Comparison of ENCODE assay signal across 25 mouse cellular contexts in genomic region chr9:66440007-66440406, GRCm38 (mm10).
A peak's percentile ranks its signal among the peaks of the same experiment; 100 is the strongest.
DNase-seq lines count a peak whose midpoint lies in the region; ATAC-seq and TF ChIP-seq lines count a peak whose summit lies in the region.
"Had no signal": no experiment of that assay in that cellular context is flagged by ENCODE, and none has a peak within 500 bp of the region (broad histone marks: within the 10 kb centered on the region; RNA-seq: fewer than 3 reads in every experiment).

No protein-coding gene starts in this region.

- peak; percentile 31; the same call in 1 of the 2 replicates for ATAC-seq in intestine, postnatal 0 days
- ATAC-seq in intestine, embryonic 16.5 days: no peak
- ATAC-seq: forebrain, embryonic 13.5 days; forebrain, embryonic 16.5 days; Patski had no signal

- H3K4me3 ChIP-seq in intestine, postnatal 0 days (ENCODE audit: low read depth, low read length): no peak overlapping the region
- no peak overlapping the region for H3K4me3 ChIP-seq in intestine, embryonic 16.5 days (ENCODE audit: low read length)
- no peak overlapping the region for H3K4me3 ChIP-seq in kidney, adult 2 months (ENCODE audit: insufficient read depth, low read depth, low read length)
- H3K4me3 ChIP-seq: forebrain, embryonic 10.5 days; forebrain, embryonic 13.5 days; hindbrain, embryonic 10.5 days; hindbrain, embryonic 13.5 days had no signal

- peak; percentile 69 for DNase-seq in kidney, adult 2 months
- DNase-seq in kidney, postnatal 10 days: no peak
- peak; percentile 20 to 42 for DNase-seq in kidney, postnatal 25 days
- no peak for DNase-seq in kidney, postnatal 4 days
- peak; percentile 25 for DNase-seq in yolk sac, embryonic 10.5 days (ENCODE audit: low spot score)
- DNase-seq: adrenal gland, postnatal 10 days; adrenal gland, postnatal 36 days; B cell, adult 2 months; cerebellum, adult 18-20 months; cerebellum, adult 9-10 months; cerebellum, postnatal 14 days; gastrocnemius, postnatal 10 days; gastrocnemius, postnatal 36 days; heart, postnatal 36 days had no signal

- H3K4me2 ChIP-seq in intestine, postnatal 0 days (replicated peaks; ENCODE audit: low read depth): no peak overlapping the region
- H3K4me2 ChIP-seq in intestine, embryonic 16.5 days (ENCODE audit: low read depth, low read length): no peak overlapping the region
- H3K4me2 ChIP-seq: forebrain, embryonic 13.5 days; heart, embryonic 11.5 days; hindbrain, embryonic 13.5 days had no signal

- no peak overlapping the region for H3K27ac ChIP-seq in intestine, postnatal 0 days (ENCODE audit: low read depth, low read length)
- no peak overlapping the region for H3K27ac ChIP-seq in intestine, embryonic 16.5 days (ENCODE audit: low read length)
- H3K27ac ChIP-seq in kidney, adult 2 months (ENCODE audit: insufficient read depth, low read depth, low read length): no peak overlapping the region
- H3K27ac ChIP-seq: forebrain, embryonic 10.5 days; forebrain, embryonic 13.5 days; hindbrain, embryonic 10.5 days; hindbrain, embryonic 13.5 days had no signal

- 82% methylated on average over 8 of the region's 8 CpGs for WGBS in intestine, postnatal 0 days
- WGBS in intestine, embryonic 16.5 days: 90% methylated on average over 8 of the region's 8 CpGs
- 79% methylated on average over 8 of the region's 8 CpGs for WGBS in kidney, adult 2 months

- TF ChIP-seq CTCF in intestine, postnatal 0 days (IDR thresholded peaks at IDR 0.05; ENCODE audit: low read depth): no peak
- TF ChIP-seq CTCF in kidney, adult 2 months (conservative IDR thresholded peaks at IDR 0.05; ENCODE audit: insufficient read depth, insufficient read length, low read depth, low read length): no peak

- H3K9me3 ChIP-seq in intestine, postnatal 0 days (ENCODE audit: control insufficient read depth): no peaks in the 10 kb centered on the region
- H3K9me3 ChIP-seq in intestine, embryonic 16.5 days (ENCODE audit: control insufficient read depth, low read length): no peaks in the 10 kb centered on the region
- H3K9me3 ChIP-seq: forebrain, embryonic 10.5 days; forebrain, embryonic 13.5 days; G1E; hindbrain, embryonic 10.5 days; hindbrain, embryonic 13.5 days had no signal

- no peaks in the 10 kb centered on the region for H3K4me1 ChIP-seq in intestine, postnatal 0 days (replicated peaks; ENCODE audit: control insufficient read depth, insufficient read depth, low read length)
- no peaks in the 10 kb centered on the region for H3K4me1 ChIP-seq in intestine, embryonic 16.5 days (ENCODE audit: control insufficient read depth, insufficient read depth, low read length)
- no peaks in the 10 kb centered on the region for H3K4me1 ChIP-seq in kidney, adult 2 months (ENCODE audit: control insufficient read depth, insufficient read depth, low read length)
- H3K4me1 ChIP-seq: forebrain, embryonic 10.5 days; forebrain, embryonic 13.5 days; hindbrain, embryonic 10.5 days; hindbrain, embryonic 13.5 days had no signal

- no peak for TF ChIP-seq POLR2A in kidney, adult 2 months (IDR thresholded peaks at IDR 0.05; ENCODE audit: low read depth, low read length)

- H3K36me3 ChIP-seq in intestine, postnatal 0 days (ENCODE audit: control insufficient read depth, insufficient read depth): peaks cover 33% of the 10 kb centered on the region; the same call in 1 of the 2 replicates
- H3K36me3 ChIP-seq in intestine, embryonic 16.5 days (ENCODE audit: control insufficient read depth, insufficient read depth, low read length): peaks cover 5% of the 10 kb centered on the region; the same call in 1 of the 2 replicates
- peaks cover 4% of the 10 kb centered on the region; the same call in 1 of the 2 replicates for H3K36me3 ChIP-seq in kidney, adult 2 months (ENCODE audit: control insufficient read depth, insufficient read depth, low read length)

- no peaks in the 10 kb centered on the region for H3K27me3 ChIP-seq in intestine, postnatal 0 days (replicated peaks; ENCODE audit: control insufficient read depth, insufficient read depth, low read length)
- no peaks in the 10 kb centered on the region for H3K27me3 ChIP-seq in intestine, embryonic 16.5 days (replicated peaks; ENCODE audit: control insufficient read depth, insufficient read depth, low read length)
- no peaks in the 10 kb centered on the region for H3K27me3 ChIP-seq in kidney, adult 2 months (replicated peaks; ENCODE audit: control insufficient read depth, insufficient read depth, low read length)
- H3K27me3 ChIP-seq: CH12.LX; forebrain, embryonic 13.5 days; hindbrain, embryonic 13.5 days; Patski had no signal

- no peak overlapping the region for H3K9ac ChIP-seq in intestine, postnatal 0 days (ENCODE audit: low read depth, low read length)
- H3K9ac ChIP-seq in intestine, embryonic 16.5 days (ENCODE audit: low read depth, low read length): no peak overlapping the region
- H3K9ac ChIP-seq: forebrain, embryonic 13.5 days; hindbrain, embryonic 13.5 days had no signal

Comparison
In these comparisons a context has a peak if more than half of its experiments do, and no peak if none do; other contexts are left out.
1. DNase-seq: peak in kidney, adult 2 months (single experiment), kidney, postnatal 25 days (2 of 2) and yolk sac, embryonic 10.5 days (single experiment); none in kidney, postnatal 10 days (single experiment) and kidney, postnatal 4 days (0 of 2).